Mouse (Mus musculus): ENCODE results near the gene Gm48552. TPM values are rescaled to one million over a fixed set of nuclear protein-coding genes. Genes with fewer than 3 reads are reported as not detected.

The Gm48552 gene
- total and polyA plus RNA-seq, 3 experiments = 0.88 to 1.2 TPM; not detected in 1

- under 1% methylated on average over 28 of the region's 33 CpGs for WGBS
- TF ChIP-seq POLR2A (IDR thresholded peaks at IDR 0.05; ENCODE audit: insufficient read depth, low read depth, low read length) (no peak), CTCF (IDR thresholded peaks at IDR 0.05) (no peak), EP300 (IDR thresholded peaks at IDR 0.05; ENCODE audit: insufficient read depth, low read depth, low read length) (no peak)
- H3K4me1 ChIP-seq (ENCODE audit: control insufficient read depth, insufficient read depth, low read length) = peaks cover 29% of the 10 kb centered on the region
- DNase-seq = peak; percentile 41 to 62
- H3K79me2 ChIP-seq (replicated peaks; ENCODE audit: control insufficient read depth, insufficient read depth, low read length) = peaks cover 11% of the 10 kb centered on the region
- no peaks in the 10 kb centered on the region for H3K27me3 ChIP-seq (ENCODE audit: control insufficient read depth, insufficient read depth, low read length)
- H3K4me3 ChIP-seq = peak overlapping the region; percentile 95
- H3K36me3 ChIP-seq (ENCODE audit: control insufficient read depth, insufficient read depth, low read length) = no peaks in the 10 kb centered on the region
- H3K9ac ChIP-seq (ENCODE audit: low read depth, low read length) = peak overlapping the region; percentile 94
- intact Hi-C loops (cut with DNase I) = no loop called here
- H3K27ac ChIP-seq = peak overlapping the region; percentile 98
Measured at GRCm38 (mm10) chr10:81426081-81426671, 37.4 kb downstream of the Gm48552 start.

GRCm38 (mm10) chr10:81426897-81427296, 38.1 kb downstream of the Gm48552 start:
- intact Hi-C loops (cut with DNase I) = no loop called here
- peak; percentile 66; the same call in 1 of the 2 replicates for TF ChIP-seq POLR2A (IDR thresholded peaks at IDR 0.05; ENCODE audit: insufficient read depth, low read depth, low read length)
- TF ChIP-seq CTCF (IDR thresholded peaks at IDR 0.05) = no peak
- DNase-seq = peak; percentile 85 to 87
- H3K36me3 ChIP-seq (ENCODE audit: control insufficient read depth, insufficient read depth, low read length) = no peaks in the 10 kb centered on the region
- 2% methylated on average over 21 of the region's 38 CpGs for WGBS
- H3K4me1 ChIP-seq (ENCODE audit: control insufficient read depth, insufficient read depth, low read length) = peaks cover 24% of the 10 kb centered on the region
- H3K9ac ChIP-seq (ENCODE audit: low read depth, low read length) = peak overlapping the region; percentile 94
- H3K27me3 ChIP-seq (ENCODE audit: control insufficient read depth, insufficient read depth, low read length) = no peaks in the 10 kb centered on the region
- H3K4me3 ChIP-seq = peak overlapping the region; percentile 95
- peaks cover 11% of the 10 kb centered on the region for H3K79me2 ChIP-seq (replicated peaks; ENCODE audit: control insufficient read depth, insufficient read depth, low read length)
- peak overlapping the region; percentile 98 for H3K27ac ChIP-seq

GRCm38 (mm10) chr10:81427327-81427726, 38.5 kb downstream of the Gm48552 start:
- no peaks in the 10 kb centered on the region for H3K36me3 ChIP-seq (ENCODE audit: control insufficient read depth, insufficient read depth, low read length)
- DNase-seq = no peak
- peaks cover 21% of the 10 kb centered on the region for H3K4me1 ChIP-seq (ENCODE audit: control insufficient read depth, insufficient read depth, low read length)
- H3K27ac ChIP-seq = peak overlapping the region; percentile 98
- H3K27me3 ChIP-seq (ENCODE audit: control insufficient read depth, insufficient read depth, low read length) = no peaks in the 10 kb centered on the region
- intact Hi-C loops (cut with DNase I) = no loop called here
- TF ChIP-seq EP300 (IDR thresholded peaks at IDR 0.05; ENCODE audit: insufficient read depth, low read depth, low read length) (no peak), CTCF (IDR thresholded peaks at IDR 0.05) (no peak), POLR2A (IDR thresholded peaks at IDR 0.05; ENCODE audit: insufficient read depth, low read depth, low read length) (no peak)
- 26% methylated on average over 3 of the region's 3 CpGs for WGBS
- H3K9ac ChIP-seq (ENCODE audit: low read depth, low read length) = peak overlapping the region; percentile 57
- peaks cover 10% of the 10 kb centered on the region for H3K79me2 ChIP-seq (replicated peaks; ENCODE audit: control insufficient read depth, insufficient read depth, low read length)
- peak overlapping the region; percentile 95 for H3K4me3 ChIP-seq

GRCm38 (mm10) chr10:81427804-81428506, 39.1 kb downstream of the Gm48552 start:
- peaks cover 18% of the 10 kb centered on the region for H3K4me1 ChIP-seq (ENCODE audit: control insufficient read depth, insufficient read depth, low read length)
- no peak overlapping the region for H3K9ac ChIP-seq (ENCODE audit: low read depth, low read length)
- intact Hi-C loops (cut with DNase I) = no loop called here
- peaks cover 8% of the 10 kb centered on the region for H3K79me2 ChIP-seq (replicated peaks; ENCODE audit: control insufficient read depth, insufficient read depth, low read length)
- H3K4me3 ChIP-seq = no peak overlapping the region
- H3K27me3 ChIP-seq (ENCODE audit: control insufficient read depth, insufficient read depth, low read length) = no peaks in the 10 kb centered on the region
- peak; percentile 23 to 26 for DNase-seq
- 88% methylated on average over 8 of the region's 8 CpGs for WGBS
- TF ChIP-seq CTCF (IDR thresholded peaks at IDR 0.05) = no peak
- TF ChIP-seq EP300 (IDR thresholded peaks at IDR 0.05; ENCODE audit: insufficient read depth, low read depth, low read length) = no peak
- no peak for TF ChIP-seq POLR2A (IDR thresholded peaks at IDR 0.05; ENCODE audit: insufficient read depth, low read depth, low read length)
- peak overlapping the region; percentile 98 for H3K27ac ChIP-seq
- H3K36me3 ChIP-seq (ENCODE audit: control insufficient read depth, insufficient read depth, low read length) = no peaks in the 10 kb centered on the region

- no peak overlapping the region for H3K9ac ChIP-seq (ENCODE audit: low read depth, low read length)
- 90% methylated on average over 7 of the region's 7 CpGs for WGBS
- peaks cover 8% of the 10 kb centered on the region for H3K79me2 ChIP-seq (replicated peaks; ENCODE audit: control insufficient read depth, insufficient read depth, low read length)
- intact Hi-C loops (cut with DNase I) = no loop called here
- H3K27ac ChIP-seq = peak overlapping the region; percentile 99; the same call in 1 of the 2 replicates
- no peak overlapping the region for H3K4me3 ChIP-seq
- H3K4me1 ChIP-seq (ENCODE audit: control insufficient read depth, insufficient read depth, low read length) = peaks cover 20% of the 10 kb centered on the region
- DNase-seq = peak in 1 of 2 experiments; percentile 28
- H3K36me3 ChIP-seq (ENCODE audit: control insufficient read depth, insufficient read depth, low read length) = no peaks in the 10 kb centered on the region
- no peaks in the 10 kb centered on the region for H3K27me3 ChIP-seq (ENCODE audit: control insufficient read depth, insufficient read depth, low read length)
- TF ChIP-seq EP300 (IDR thresholded peaks at IDR 0.05; ENCODE audit: insufficient read depth, low read depth, low read length) = no peak
- TF ChIP-seq POLR2A (IDR thresholded peaks at IDR 0.05; ENCODE audit: insufficient read depth, low read depth, low read length) = no peak
- no peak for TF ChIP-seq CTCF (IDR thresholded peaks at IDR 0.05)
Measured at GRCm38 (mm10) chr10:81428507-81428870, 39.7 kb downstream of the Gm48552 start.

GRCm38 (mm10) chr10:81429092-81429491, 40.3 kb downstream of the Gm48552 start:
- Histone ChIP-seq H3K27ac (peak overlapping the region; percentile 99), H3K4me1 (ENCODE audit: control insufficient read depth, insufficient read depth, low read length) (peaks cover 15% of the 10 kb centered on the region), H3K4me3 (no peak overlapping the region), H3K9ac (ENCODE audit: low read depth, low read length) (no peak overlapping the region), H3K36me3 (ENCODE audit: control insufficient read depth, insufficient read depth, low read length) (no peaks in the 10 kb centered on the region), H3K27me3 (ENCODE audit: control insufficient read depth, insufficient read depth, low read length) (no peaks in the 10 kb centered on the region), H3K79me2 (replicated peaks; ENCODE audit: control insufficient read depth, insufficient read depth, low read length) (peaks cover 8% of the 10 kb centered on the region)
- TF ChIP-seq EP300 (IDR thresholded peaks at IDR 0.05; ENCODE audit: insufficient read depth, low read depth, low read length) = no peak
- TF ChIP-seq CTCF (IDR thresholded peaks at IDR 0.05) = no peak
- TF ChIP-seq POLR2A (IDR thresholded peaks at IDR 0.05; ENCODE audit: insufficient read depth, low read depth, low read length) = no peak
- 50% methylated on average over 2 of the region's 2 CpGs for WGBS
- DNase-seq = peak in 1 of 2 experiments; percentile 28
- intact Hi-C loops (cut with DNase I) = no loop called here

All from heart, adult 2 months (tissue).